Mouse (Mus musculus): ENCODE measurements at regions not wholly inside any gene's neighbourhood (a gene's known extent, or its start where the extent isn't known, plus 50 kb on each side); places are given as distances from the start of the nearest gene placed in this dataset.

GRCm38 (mm10) chr9:32815473-32815872 is 179.5 kb downstream of the Ets1 start:
- no peak for DNase-seq (ENCODE audit: low spot score in 2 of 2)

- DNase-seq (ENCODE audit: low spot score in 2 of 2): no peak
These were observed 180.8 kb downstream of the Ets1 start for GRCm38 (mm10) chr9:32816649-32817425.

DNA sequence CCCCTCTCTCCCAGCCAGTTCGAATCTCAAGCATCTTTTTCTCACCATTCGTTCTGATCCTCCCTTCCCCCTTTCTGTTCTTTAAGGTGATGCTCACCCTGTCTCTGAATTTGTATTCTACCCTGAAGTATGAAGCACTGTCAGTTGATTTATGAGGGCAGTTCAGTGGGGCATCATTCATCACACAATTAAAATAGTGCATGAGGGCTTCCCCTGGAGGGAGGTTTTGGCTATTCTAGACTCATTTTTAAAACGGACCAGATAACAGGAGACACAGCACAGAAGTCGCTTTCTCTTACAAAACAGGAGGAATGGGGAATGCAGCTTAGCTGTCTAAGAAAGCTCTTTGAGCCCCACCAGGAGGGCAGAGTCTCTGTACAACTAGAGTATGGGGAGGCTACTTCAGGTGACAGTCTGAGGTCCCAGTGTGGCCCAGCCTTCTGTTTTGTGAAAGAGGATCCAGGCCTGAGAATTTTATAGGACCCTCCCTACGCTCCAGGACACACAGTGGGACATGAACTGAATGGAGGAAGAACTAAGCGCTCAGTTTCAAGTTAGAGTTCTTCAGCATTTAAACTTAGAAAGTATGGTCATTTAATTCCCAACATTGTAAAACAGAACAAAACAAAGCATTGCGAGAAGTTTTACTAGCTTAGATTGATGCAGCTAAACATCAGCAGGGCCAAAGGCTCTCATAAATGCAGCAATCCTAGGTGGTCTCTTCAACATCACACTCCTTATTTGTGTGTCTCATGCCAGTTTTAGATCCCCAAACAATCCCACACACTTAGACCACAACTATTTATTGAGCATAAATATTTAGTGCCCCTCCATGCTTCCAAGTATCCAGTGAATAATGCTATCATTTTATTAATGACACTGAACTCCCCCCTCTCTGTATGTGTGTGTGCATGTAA is 181.7 kb downstream of the Ets1 start:
- no peak for DNase-seq (ENCODE audit: low spot score in 2 of 2)

- no peak for DNase-seq (ENCODE audit: low spot score in 2 of 2)
These were observed 187.6 kb downstream of the Ets1 start for GRCm38 (mm10) chr9:32823439-32824133.

DNA sequence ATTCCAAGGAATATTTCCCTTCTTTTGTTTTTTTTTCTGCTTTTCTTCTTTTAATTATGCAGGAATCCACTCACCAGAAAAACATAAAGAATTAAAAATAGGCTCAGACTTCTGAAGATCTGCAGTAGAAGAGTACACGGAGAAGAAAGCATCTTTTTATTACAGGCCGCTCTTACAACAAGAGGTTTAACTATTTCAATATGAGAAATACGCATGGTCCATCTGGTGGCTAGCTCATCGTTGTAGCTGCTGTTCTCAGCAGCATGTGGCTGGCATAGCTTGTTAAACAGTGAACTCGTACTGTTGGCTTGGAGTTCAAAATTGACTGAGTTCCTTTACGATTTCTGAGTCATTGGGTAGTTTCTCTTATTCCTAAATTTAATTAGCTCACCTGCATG is 188.1 kb downstream of the Ets1 start:
- DNase-seq (ENCODE audit: low spot score in 2 of 2): no peak

DNA sequence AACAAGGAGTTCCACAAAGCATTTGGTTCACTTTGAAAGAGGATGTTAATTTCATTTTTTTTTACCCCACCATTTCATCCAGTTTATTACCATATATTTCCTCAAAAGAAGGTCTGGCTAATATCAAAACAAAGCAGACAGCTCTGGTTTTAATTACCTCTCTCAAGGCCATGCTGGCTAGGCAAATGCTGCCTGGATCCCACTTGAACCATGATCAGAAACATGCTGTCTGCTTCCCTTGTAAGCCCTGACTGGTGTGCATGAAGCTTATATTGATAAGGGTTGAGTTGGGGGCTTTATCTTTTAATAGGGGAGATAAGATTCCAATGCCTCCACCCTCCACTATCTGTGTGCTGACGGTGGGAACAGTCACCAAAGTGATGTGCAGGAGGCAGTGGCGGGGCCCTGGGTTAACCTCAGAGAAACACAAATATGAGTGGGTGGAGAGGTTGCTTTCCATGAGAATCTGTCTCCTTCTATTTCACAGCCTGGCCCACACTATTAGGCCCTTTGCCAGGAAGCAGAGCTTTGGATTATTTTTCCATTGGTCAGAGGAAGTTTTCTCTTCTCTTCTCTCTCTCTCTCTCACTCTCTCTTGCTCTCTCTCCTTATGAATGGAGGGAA is 194.4 kb downstream of the Ets1 start:
- no peak for DNase-seq (ENCODE audit: low spot score in 2 of 2)

- no peak for DNase-seq (ENCODE audit: low spot score in 2 of 2)
These were observed 197.4 kb downstream of the Ets1 start for GRCm38 (mm10) chr9:32833373-32833772.

GRCm38 (mm10) chr9:32834751-32835625 is 199.0 kb downstream of the Ets1 start:
- no peak for DNase-seq (ENCODE audit: low spot score in 2 of 2)

DNA sequence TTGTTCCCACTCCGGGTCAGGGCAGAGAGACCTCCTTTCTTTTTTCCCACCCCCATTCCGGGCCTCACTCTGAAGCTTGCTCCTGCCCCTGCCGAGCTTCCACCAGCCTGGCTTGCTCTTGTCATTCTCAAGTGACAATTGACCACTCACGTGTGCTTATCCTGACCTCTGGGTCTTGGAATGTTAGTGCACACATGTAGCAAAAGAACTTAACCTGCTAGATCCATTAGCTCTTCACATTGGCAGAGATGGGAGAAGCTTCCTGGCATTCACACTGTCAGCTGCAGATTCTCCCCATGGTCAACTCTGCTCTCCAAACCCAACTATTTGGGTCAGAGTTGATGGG is 199.6 kb downstream of the Ets1 start:
- DNase-seq (ENCODE audit: low spot score in 2 of 2): no peak

- DNase-seq (ENCODE audit: low spot score in 2 of 2): no peak
These were observed 200.3 kb downstream of the Ets1 start for GRCm38 (mm10) chr9:32836371-32836770.

DNA sequence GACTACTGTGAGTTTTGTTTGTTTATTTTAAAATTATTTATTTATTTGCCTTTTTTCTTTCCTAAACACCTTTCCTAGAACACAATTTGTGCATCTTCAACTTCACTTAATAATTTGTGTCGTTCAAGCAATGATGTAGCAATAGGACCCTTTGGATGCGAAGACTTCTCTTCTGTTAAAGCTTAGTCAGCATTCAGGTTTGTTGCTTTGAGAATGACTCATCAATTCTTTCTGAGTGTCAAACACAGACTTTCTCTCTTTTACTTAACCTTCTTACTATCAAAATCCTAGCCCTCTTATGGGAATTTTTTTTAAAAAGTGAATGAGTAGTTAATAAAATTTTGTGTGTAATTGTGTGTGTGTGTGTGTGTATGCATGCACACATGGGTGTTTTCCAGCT is 211.3 kb downstream of the Ets1 start:
- no peak for DNase-seq (ENCODE audit: low spot score in 2 of 2)

- DNase-seq (ENCODE audit: low spot score in 2 of 2): no peak
These were observed 216.3 kb downstream of the Ets1 start for GRCm38 (mm10) chr9:32852282-32852681.

GRCm38 (mm10) chr9:32863286-32863685 is 227.3 kb downstream of the Ets1 start:
- no peak for DNase-seq (ENCODE audit: low spot score in 2 of 2)

GRCm38 (mm10) chr9:32868936-32869335 is 232.9 kb downstream of the Ets1 start:
- no peak for DNase-seq (ENCODE audit: low spot score in 2 of 2)

DNA sequence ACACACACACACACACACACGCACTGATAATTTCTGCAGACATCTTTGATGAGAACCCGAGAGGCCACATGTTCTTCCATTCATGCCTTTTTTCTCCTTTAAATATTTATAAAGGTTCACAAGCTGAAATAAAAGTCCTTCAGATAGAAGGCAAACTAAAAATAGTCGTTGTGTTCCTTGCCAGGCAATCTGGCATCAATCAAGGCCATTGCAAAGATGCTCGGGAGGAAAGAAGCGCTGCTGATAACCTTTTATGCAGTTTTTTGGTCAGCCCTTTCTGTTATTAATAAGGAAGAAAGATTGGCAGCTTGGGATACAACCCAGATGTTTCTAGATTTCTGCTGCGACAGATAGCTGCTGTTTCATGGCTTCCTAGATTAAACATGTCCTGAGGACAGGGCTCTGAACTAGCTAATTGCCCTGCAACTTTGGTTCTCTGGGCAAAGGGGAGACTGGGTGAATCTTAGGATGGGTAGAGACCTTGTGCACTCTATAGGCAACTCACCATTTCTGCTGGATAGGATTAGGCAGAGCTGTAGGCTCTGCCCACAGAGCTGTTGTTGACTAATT is 238.4 kb downstream of the Ets1 start:
- no peak for DNase-seq (ENCODE audit: low spot score in 2 of 2)

DNA sequence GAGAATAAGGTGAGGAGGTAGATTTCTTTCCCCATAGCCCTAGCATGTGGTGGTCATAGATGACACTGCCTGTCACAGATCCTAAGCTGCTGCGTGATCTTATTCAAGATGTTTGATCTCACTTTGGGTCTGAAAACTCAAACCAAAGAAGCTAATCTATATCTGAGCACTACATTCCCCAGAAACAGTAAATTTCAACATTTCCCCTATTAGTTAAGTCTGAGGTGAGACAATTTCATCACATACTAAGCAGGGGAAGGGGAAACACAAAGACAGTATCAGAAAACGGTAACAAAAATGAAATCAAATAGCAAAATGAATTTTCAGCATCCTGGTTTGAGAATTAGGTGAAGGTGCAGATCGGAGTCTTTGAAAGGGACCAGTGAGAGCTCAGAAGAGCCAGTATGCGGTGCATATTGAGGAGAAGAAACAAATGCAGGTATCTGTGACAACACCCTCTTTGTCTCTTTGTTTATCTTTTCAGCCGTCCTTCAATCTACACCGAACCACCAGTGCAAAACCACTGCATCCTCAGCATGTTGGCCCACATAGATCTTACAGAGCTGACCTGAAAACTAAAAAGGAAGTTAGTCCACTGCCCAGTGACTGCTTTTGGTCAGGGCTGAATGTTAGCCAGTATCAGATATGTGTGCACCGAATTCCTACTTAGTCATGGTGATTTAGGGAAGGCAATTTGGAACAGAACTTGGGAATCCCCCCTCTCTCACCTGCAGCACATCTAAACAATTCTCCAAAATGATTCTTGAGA is 247.0 kb downstream of the Ets1 start:
- no peak for DNase-seq (ENCODE audit: low spot score in 2 of 2)

DNA sequence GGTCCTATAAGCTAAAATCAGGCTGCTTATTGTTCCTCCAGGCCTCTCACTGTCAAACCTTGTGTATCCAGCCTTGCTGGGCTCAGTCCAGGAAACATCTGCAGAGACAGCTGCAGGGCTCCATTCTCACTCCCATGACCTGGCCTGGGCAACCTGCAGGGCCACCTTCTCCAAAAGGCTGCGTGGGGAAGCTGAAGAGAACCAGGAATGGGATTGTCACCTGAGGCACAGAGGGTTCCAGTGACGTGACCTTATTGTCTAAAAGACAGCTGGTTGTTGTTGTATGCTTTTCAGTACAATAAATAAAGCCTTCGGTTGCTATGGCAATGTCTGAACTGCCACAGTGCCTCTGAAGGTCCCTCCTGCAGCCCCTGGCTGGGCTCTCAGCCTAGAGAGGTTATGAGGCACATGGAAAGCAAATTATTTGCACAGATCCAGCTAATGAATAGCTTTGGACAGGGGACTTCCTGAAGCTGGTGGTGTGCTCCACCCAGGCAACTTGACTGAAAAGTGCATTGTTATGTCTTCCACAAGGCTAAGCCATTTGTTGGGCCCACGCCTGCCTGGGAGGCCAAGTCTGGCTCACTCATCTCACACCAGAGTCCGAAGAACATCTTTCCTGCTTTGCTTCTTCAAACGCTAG is 250.1 kb downstream of the Ets1 start:
- no peak for DNase-seq (ENCODE audit: low spot score in 2 of 2)

DNA sequence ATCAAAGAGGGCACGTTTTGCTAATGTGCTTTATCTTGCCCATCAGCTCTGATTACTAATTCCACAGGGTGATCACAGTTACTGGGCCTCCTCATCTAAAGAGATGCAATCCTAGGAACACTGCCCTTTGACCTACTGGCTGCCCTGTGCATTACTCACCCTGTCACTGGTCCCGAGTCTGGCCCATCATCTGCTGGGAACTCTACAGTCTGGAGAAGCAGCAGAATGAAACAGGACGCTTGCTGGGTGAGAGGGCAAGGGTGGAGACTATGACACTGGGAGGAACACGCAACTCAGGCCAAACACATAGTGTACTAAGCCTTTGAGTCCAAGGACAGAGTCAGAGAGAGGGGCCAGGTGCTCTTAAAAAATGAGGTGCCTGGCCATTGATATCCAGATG is 263.8 kb downstream of the Ets1 start:
- no peak for DNase-seq (ENCODE audit: low spot score in 2 of 2)

DNA sequence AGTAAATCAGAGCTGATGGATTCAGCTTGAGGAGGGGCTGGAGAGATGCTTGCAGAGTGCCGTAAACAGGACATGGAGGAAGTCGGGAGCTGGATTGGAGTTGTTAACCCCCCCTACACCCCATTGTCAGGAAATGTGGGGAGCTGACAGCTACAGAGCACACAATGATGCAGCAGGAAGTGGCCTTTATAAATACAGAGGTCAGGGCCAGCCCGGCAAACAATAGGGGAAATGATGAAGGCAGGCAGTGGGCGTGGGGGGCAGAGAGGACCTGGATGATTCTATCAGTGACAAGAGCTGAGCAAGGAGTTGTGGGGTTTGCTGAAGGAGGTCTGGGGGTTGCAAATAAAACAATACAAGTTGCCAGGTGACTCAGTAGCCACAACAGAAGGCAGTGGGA is 265.3 kb downstream of the Ets1 start:
- no peak for DNase-seq (ENCODE audit: low spot score in 2 of 2)
